Mouse (Mus musculus) adrenal gland, adult 10 weeks (tissue): ENCODE data around the gene Mob1a. TPM values are rescaled to one million over a fixed set of nuclear protein-coding genes. Genes with fewer than 3 reads are reported as not detected.

Experiments
- polyA plus RNA-seq: library from polyadenylated mRNA; stranded (reverse); fragments of 350-450 nt; fragmentation: Illumina TruSeq; extraction: RNeasy Lipid Tissue Mini Kit (QIAGEN cat#74804); gene quantifications from one replicate; pipeline ENCODE4 v1.2.3, GENCODE M21; 2014; ENCODE audit warnings: low read depth, low replicate concordance

The Mob1a gene
- polyA plus RNA-seq, result 205 TPM

GRCm38 (mm10) chr6:83325525-83326393 lies at the start of gene Mob1a, which contains the start of gene Mthfd2:
Mob1a (plus strand) TSS chr6:83326016.
Mthfd2 (minus strand) TSS chr6:83325908.

GRCm38 (mm10) chr6:83348873-83349272 lies 23.1 kb downstream of the Mob1a start, which contains the start of gene Bola3:
Bola3 (plus strand) TSS chr6:83349147.

Other genes with a start within 250 kb of the Mob1a start
- 9.9 TPM for gene Pcgf1, start 248.1 kb upstream of the Mob1a start, polyA plus RNA-seq
- not detected for gene Lbx2, start 239.6 kb upstream of the Mob1a start, polyA plus RNA-seq
- gene Ccdc142, start 224.4 kb upstream of the Mob1a start, polyA plus RNA-seq, result not detected
- gene Gm42688, start 224.4 kb upstream of the Mob1a start, polyA plus RNA-seq, result 1.6 TPM
- gene Mrpl53, start 217.0 kb upstream of the Mob1a start, polyA plus RNA-seq, result 40.2 TPM
- 3.9 TPM for gene Mogs, start 210.5 kb upstream of the Mob1a start, polyA plus RNA-seq
- 5.9 TPM for gene Wbp1, start 204.5 kb upstream of the Mob1a start, polyA plus RNA-seq
- gene Ino80b, start 200.6 kb upstream of the Mob1a start, polyA plus RNA-seq, result not detected
- gene Rtkn, start 190.6 kb upstream of the Mob1a start, polyA plus RNA-seq, result 0.58 TPM
- 0.41 TPM for gene Wdr54, start 169.6 kb upstream of the Mob1a start, polyA plus RNA-seq
- gene 1700003E16Rik, start 169.6 kb upstream of the Mob1a start, polyA plus RNA-seq, result not detected
- 14.2 TPM for gene Dctn1, start 160.1 kb upstream of the Mob1a start, polyA plus RNA-seq
- gene Slc4a5, start 106.2 kb upstream of the Mob1a start, polyA plus RNA-seq, result not detected
- gene Mthfd2, start 108 bp upstream of the Mob1a start, polyA plus RNA-seq, result 8.0 TPM
- 147 TPM for gene Bola3, start 23.1 kb downstream of the Mob1a start, polyA plus RNA-seq
- gene Tet3, start 133.1 kb downstream of the Mob1a start, polyA plus RNA-seq, result 8.1 TPM
- 34.9 TPM for gene Dguok, start 181.0 kb downstream of the Mob1a start, polyA plus RNA-seq
- 1.5 TPM for gene Actg2, start 210.2 kb downstream of the Mob1a start, polyA plus RNA-seq
- gene Stambp, start 246.7 kb downstream of the Mob1a start, polyA plus RNA-seq, result 83.3 TPM